Mouse (Mus musculus) C2C12 (cell line): ENCODE measurements around the gene Tnfrsf19.

Experiments
- CEBPB ChIP-seq: IDR thresholded peaks from one replicate; pipeline ENCODE4 v1.6.1; 2011; ENCODE audit warnings: low read depth, mild to moderate bottlenecking, control low read depth, moderate library complexity
- CTCF ChIP-seq: IDR thresholded peaks from one replicate; pipeline ENCODE4 v1.5.1; 2011; ENCODE audit not compliant: control insufficient read depth, insufficient read depth, insufficient read length
- FOSL1 ChIP-seq: IDR thresholded peaks from one replicate; pipeline ENCODE4 v1.8.0; 2011; ENCODE audit warnings: mild to moderate bottlenecking, low read length; ENCODE audit not compliant: poor library complexity, insufficient read depth, severe bottlenecking
- MAX ChIP-seq: IDR thresholded peaks from one replicate; pipeline ENCODE4 v1.6.1; 2011; ENCODE audit warnings: mild to moderate bottlenecking, control low read depth
- MYOD1 ChIP-seq: IDR thresholded peaks from one replicate; pipeline ENCODE4 v1.6.1; 2011; ENCODE audit warnings: low read depth; ENCODE audit not compliant: control insufficient read depth, insufficient read length
- MYOG ChIP-seq: IDR thresholded peaks from one replicate; pipeline ENCODE4 v1.6.1; 2011; ENCODE audit not compliant: control insufficient read depth, insufficient read length; ENCODE audit errors: extremely low read depth
- USF1 ChIP-seq: IDR thresholded peaks from one replicate; pipeline ENCODE4 v1.6.1; 2011; ENCODE audit warnings: low read depth, mild to moderate bottlenecking, control low read depth, moderate library complexity

DNA sequence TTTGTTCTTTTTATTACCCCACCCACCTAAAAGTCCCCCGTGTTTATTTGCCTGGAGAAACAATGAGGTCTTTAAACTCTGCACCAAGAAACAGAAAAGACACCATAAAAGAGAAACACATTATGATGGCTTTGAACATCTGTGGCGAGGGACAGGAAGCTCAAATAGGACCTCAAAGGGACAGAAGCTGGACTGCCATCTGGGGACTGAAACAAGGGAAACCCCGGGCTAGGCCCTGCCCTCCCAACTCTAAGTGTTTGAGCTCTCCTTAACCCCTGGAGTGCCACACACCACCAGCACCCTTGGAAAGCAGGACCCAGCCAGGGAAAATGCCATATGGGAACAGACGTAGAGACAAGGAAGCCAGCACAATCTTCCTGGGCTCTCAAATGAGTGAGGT, 61.2 kb downstream of the Tnfrsf19 start:
- no peak for TF ChIP-seq CTCF
- TF ChIP-seq USF1: no peak
- no peak for TF ChIP-seq FOSL1
- TF ChIP-seq CEBPB: no peak
- no peak for TF ChIP-seq MAX
- TF ChIP-seq MYOD1: no peak
- no peak for TF ChIP-seq MYOG
